Mouse (Mus musculus) ovary, adult 2 months (tissue): ENCODE results near the gene Eva1b. TPM values are rescaled to one million over a fixed set of nuclear protein-coding genes. Genes with fewer than 3 reads are reported as not detected.

Source experiments
- polyA plus RNA-seq: library from polyadenylated mRNA; depleted of rRNA; stranded (reverse); fragments of >200 nt; gene quantifications from 2 replicates; pipeline ENCODE4 v1.2.3, GENCODE M21; 2012; rRNA removed

Eva1b gene
- 235 and 333 TPM in 2 replicates for polyA plus RNA-seq

GRCm38 (mm10) chr4:126147533-126148160 lies at the start of gene Eva1b:
Gene Eva1b, plus strand, starts transcription at chr4:126147744.

GRCm38 (mm10) chr4:126103590-126104068 lies 43.9 kb upstream of the Eva1b start, which contains the start of gene Stk40:
Gene Stk40, plus strand, starts transcription at chr4:126103957.

GRCm38 (mm10) chr4:126163067-126163659 lies 15.6 kb downstream of the Eva1b start, which contains the start of gene Sh3d21:
Gene Sh3d21, minus strand, starts transcription at chr4:126163491.

Other genes starting within 250 kb of the Eva1b start
- gene Csf3r, start 123.2 kb upstream of the Eva1b start, polyA plus RNA-seq = 4.3 and 4.8 TPM in 2 replicates
- 147 and 165 TPM in 2 replicates for gene Mrps15, start 100.8 kb upstream of the Eva1b start, polyA plus RNA-seq
- 2.8 and 3.6 TPM in 2 replicates for gene Oscp1, start 89.2 kb upstream of the Eva1b start, polyA plus RNA-seq
- 49.2 and 58.0 TPM in 2 replicates for gene Lsm10, start 51.1 kb upstream of the Eva1b start, polyA plus RNA-seq
- gene Stk40, start 43.8 kb upstream of the Eva1b start, polyA plus RNA-seq = 33.4 and 33.9 TPM in 2 replicates
- 1.5 and 2.4 TPM in 2 replicates for gene Sh3d21, start 15.7 kb downstream of the Eva1b start, polyA plus RNA-seq
- 43.5 and 50.3 TPM in 2 replicates for gene Thrap3, start 55.0 kb downstream of the Eva1b start, polyA plus RNA-seq
- 76.6 and 112 TPM in 2 replicates for gene Map7d1, start 108.6 kb downstream of the Eva1b start, polyA plus RNA-seq
- gene Trappc3, start 114.6 kb downstream of the Eva1b start, polyA plus RNA-seq = 24.0 and 35.8 TPM in 2 replicates
- gene Col8a2, start 139.0 kb downstream of the Eva1b start, polyA plus RNA-seq = 6.5 and 6.8 TPM in 2 replicates
- 97.0 and 134 TPM in 2 replicates for gene Adprhl2, start 174.0 kb downstream of the Eva1b start, polyA plus RNA-seq
- 9.9 and 10.5 TPM in 2 replicates for gene Tekt2, start 177.9 kb downstream of the Eva1b start, polyA plus RNA-seq